Mouse (Mus musculus) ES-CJ7 (cell line): ENCODE results near the gene Gdf1.

Source experiments
- DNase-seq: peaks from one replicate; pipeline ENCODE4 v3.0.0; 2011; ENCODE audit warnings: low read depth, low spot score

Gdf1 gene

GRCm38 (mm10) chr8:70329124-70329834 lies at the start of gene Gdf1:
TSS of gene Gdf1 (plus strand) at chr8:70329817.
- peak; percentile 86 for DNase-seq

- DNase-seq = no peak
Observed at GRCm38 (mm10) chr8:70281001-70281400, 48.6 kb upstream of the Gdf1 start.

DNA sequence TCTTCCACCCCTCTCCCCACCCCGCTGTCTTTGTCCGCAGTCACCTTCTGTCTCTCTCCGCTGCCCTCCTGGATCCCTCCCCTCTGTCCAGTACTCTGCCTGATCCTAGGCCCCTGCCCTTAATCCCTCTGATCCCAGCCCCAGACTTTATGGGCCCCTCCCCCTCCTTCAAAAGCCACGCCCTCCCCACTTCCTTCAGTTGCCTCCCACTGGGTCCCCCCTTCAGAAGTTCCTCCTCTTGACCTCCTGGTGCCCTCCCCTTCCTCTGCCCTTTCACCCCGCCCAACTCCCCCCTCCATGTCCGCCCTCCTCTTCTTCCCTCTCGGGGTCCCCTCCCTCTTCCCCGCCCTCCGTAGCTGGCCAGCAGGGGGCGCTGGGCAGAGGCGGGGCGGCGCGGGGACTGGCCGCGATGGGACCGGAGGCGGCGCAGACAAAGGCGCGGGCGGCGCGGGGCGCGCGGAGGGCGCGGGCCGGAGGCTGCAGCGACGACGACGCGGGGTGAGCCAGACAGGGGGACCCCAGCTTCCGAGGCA lies 46.9 kb upstream of the Gdf1 start, which contains the start of gene Homer3:
TSS of gene Homer3 (plus strand) at position 225 of the 533 bp plus-strand sequence.
- DNase-seq = peak; percentile 99

- no peak for DNase-seq
Observed at GRCm38 (mm10) chr8:70283136-70284077, 46.2 kb upstream of the Gdf1 start.

DNA sequence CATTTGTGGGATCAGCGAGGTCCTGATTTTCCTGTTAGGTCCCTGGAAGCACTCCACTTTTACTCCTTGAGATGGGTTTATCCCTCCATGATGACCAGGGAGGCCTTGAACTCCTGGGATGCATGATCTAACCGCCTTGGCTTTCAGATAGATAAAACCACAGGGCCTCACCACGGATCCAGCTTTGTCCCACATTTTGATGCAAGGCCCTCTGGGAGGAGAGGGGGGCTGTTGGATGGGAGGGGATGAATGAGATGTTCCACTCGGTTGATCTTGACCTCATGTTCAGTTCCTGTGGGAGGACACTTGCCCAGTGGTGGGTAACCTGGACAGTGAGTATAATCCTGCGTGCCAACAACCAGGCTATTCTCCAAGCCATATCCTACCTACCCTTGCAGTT lies 45.2 kb upstream of the Gdf1 start:
- DNase-seq = no peak

- no peak for DNase-seq
Observed at GRCm38 (mm10) chr8:70285304-70285703, 44.3 kb upstream of the Gdf1 start.

DNA sequence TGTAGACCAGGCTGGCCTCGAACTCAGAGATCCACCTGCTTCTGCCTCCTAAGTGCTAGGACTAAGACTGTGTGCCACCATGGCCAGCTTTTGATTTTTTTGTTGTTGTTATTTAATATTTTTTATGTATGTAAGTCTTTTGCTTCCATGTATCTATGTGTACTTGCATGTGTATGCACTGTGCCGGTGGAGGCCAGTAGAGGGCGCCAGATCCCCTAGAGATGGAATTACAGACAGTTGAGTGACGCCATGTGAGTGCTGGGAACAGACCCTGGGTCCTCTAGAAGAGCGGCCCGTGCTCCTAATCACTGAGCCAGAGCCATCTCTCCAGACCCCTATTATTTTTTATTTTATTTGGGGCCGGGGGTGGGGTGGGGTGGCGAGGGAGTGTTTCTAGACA lies 42.9 kb upstream of the Gdf1 start:
- peak; percentile 79 for DNase-seq

GRCm38 (mm10) chr8:70293988-70294405 lies 35.6 kb upstream of the Gdf1 start:
- DNase-seq = no peak

GRCm38 (mm10) chr8:70300881-70301280 lies 28.7 kb upstream of the Gdf1 start:
- DNase-seq = no peak

DNA sequence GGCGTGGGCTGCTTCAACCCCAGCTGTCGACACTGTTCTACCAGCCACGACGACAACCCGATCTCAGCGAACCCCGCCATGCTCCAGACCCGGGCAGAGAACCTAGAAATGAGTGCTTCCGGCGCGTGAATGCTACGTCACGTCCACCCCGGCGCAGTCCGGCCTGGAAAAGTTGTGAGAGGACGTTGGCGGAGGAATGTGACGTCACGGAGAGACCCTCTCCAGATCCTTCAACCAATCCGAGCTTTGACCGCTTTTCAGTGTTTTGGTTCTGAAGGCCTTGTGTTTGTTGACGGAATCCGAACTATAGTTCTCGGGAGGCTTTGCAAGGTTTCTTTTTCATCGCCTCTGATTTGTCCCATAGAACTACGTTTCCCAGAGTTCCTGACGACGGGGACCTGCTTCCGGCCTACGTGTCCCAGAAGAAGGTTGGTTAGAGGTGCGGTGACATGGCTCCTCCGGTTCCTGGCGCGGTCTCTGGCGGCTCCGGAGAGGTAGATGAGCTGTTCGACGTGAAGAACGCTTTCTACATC lies 27.2 kb upstream of the Gdf1 start, which contains the start of the genes Ddx49 and Cope:
TSS of gene Ddx49 (minus strand) at position 132 of the 533 bp plus-strand sequence.
TSS of gene Cope (plus strand) at position 161 of the 533 bp plus-strand sequence.
- DNase-seq = peak; percentile 94

DNA sequence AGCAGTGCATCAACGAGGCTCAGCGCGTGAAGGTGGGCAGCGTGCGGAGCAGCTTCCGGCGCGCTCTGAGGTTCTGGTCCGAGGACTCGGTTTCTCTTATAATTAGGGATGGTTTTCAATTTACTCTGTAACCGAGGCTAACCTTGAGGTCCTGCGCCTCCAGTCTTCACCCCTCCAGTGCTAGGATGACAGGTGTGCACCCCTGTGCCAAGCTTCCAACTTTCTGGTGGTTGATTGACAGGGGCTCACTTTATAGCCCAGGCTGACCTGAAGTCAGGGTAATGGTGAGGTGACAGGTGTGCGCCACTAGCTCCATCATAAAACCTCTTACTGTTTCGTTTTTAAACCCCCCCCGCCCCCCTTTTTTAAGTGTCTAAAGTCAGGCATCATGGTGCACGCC lies 26.7 kb upstream of the Gdf1 start:
- DNase-seq = no peak

DNA sequence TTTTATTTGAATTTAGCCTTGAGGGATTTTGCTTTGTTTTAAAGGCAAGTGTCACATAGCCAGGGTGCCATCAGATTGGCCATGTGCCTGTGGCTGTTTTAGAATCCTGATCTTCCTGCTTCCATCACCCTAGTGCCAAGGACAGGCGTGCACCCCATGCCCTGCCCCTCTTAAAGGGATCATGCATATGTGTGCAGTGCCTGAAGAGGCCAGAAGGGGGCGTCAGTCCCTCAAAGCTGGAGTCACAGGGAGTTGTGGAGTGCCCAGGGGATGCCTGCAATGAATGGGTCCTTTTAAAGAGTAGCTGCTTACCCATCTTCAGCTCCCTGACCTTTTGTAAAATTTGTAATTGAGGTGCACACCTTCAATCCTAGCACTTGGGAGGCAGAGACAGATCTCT lies 20.3 kb upstream of the Gdf1 start:
- peak; percentile 71 for DNase-seq

GRCm38 (mm10) chr8:70313399-70313798 lies 16.2 kb upstream of the Gdf1 start:
- DNase-seq = no peak

DNA sequence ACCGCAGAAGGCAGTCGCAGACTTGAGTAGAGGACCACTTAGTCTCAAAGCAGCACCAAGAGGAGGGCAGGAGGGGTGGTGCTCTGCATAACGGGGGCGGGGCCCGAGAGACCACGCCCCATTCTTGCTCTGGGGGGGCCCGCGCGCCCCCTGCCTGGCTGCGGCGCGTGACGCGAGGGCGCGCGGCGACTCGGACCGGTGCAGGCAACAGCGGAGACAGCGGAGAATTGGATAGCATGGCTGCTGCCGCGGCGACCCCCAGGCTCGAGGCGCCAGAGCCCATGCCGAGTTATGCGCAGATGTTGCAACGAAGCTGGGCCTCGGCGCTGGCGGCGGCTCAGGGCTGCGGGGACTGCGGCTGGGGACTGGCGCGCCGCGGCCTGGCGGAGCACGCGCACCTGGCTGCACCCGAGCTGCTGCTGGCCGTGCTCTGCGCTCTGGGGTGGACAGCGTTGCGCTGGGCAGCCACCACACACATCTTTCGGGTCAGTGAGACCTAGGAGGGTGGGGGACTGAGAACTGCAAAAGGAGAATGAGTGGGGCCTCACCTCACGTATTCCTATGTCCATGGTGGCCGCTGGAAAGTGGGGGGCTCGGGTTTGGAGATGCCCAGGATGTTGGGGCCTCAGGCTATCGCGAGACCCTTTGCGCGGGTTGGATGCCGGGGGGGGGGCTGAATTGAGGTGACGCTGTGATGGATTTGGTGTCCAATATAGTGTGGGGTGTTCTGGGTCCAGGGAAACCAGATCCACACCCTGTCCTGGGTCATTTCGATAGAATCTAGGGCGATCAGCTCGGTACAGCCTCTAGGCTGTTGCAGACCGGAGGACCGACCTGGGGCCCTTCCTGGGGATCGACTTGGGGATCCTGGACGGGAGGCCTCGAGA lies 13.8 kb upstream of the Gdf1 start, which contains the start of gene Cers1:
TSS of gene Cers1 (plus strand) at position 152 of the 887 bp plus-strand sequence.
- DNase-seq = peak; percentile 60

- peak; percentile 95 for DNase-seq
Observed at GRCm38 (mm10) chr8:70316511-70317504, 12.8 kb upstream of the Gdf1 start.

DNA sequence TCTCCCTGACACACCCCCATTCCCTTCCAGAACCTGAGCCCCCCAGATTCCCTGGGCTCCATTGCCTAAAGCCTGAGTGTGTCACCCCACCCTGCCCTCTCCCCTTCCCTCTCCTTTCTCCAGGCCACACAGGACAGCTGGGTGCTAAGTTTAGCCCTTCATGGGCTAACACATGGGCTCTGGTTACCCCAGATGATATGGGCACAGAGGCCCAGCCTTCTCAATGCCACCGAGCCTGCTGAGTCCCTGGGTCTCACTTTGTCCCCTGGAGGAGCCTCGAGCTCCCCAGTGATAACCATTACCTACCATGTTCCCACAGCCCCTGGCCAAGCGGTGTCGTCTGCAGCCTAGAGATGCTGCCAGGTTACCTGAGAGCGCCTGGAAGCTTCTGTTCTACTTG lies 11.7 kb upstream of the Gdf1 start:
- DNase-seq = no peak

- DNase-seq = no peak
Observed at GRCm38 (mm10) chr8:70323716-70324115, 5.9 kb upstream of the Gdf1 start.

GRCm38 (mm10) chr8:70327512-70327911 lies 2.1 kb upstream of the Gdf1 start:
- DNase-seq = no peak
